8 mouse cellular contexts compared by ENCODE assay signal in genomic region chr5:133106691-133107354, GRCm38 (mm10).
DNase-seq lines count a peak whose midpoint lies in the region; ATAC-seq lines count a peak whose summit lies in the region.

No protein-coding gene starts in this region.

- H3K36me3 ChIP-seq in forebrain, embryonic 11.5 days (ENCODE audit: control insufficient read depth, insufficient read depth, low read length), result no peaks in the 10 kb centered on the region
- H3K36me3 ChIP-seq in hindbrain, embryonic 16.5 days (ENCODE audit: control insufficient read depth, insufficient read depth, low read length), result no peaks in the 10 kb centered on the region

- WGBS in forebrain, embryonic 11.5 days, result 42% methylated on average over 8 of the region's 8 CpGs
- 17% methylated on average over 8 of the region's 8 CpGs for WGBS in hindbrain, embryonic 16.5 days

- no peak overlapping the region for H3K9ac ChIP-seq in forebrain, embryonic 11.5 days (ENCODE audit: low read length)
- H3K9ac ChIP-seq in hindbrain, embryonic 16.5 days (ENCODE audit: low read depth, low read length), result no peak overlapping the region

- H3K4me3 ChIP-seq in forebrain, embryonic 11.5 days (ENCODE audit: low read depth, low read length), result no peak overlapping the region
- H3K4me3 ChIP-seq in hindbrain, embryonic 16.5 days (ENCODE audit: low read length), result no peak overlapping the region

- no peak overlapping the region for H3K27ac ChIP-seq in forebrain, embryonic 11.5 days (ENCODE audit: low read depth, low read length)
- no peak overlapping the region for H3K27ac ChIP-seq in hindbrain, embryonic 16.5 days (ENCODE audit: low read depth, low read length)

- no peaks in the 10 kb centered on the region for H3K27me3 ChIP-seq in forebrain, embryonic 11.5 days (ENCODE audit: control insufficient read depth, insufficient read depth, low read length)
- H3K27me3 ChIP-seq in hindbrain, embryonic 16.5 days (replicated peaks; ENCODE audit: control insufficient read depth, insufficient read depth, low read length), result no peaks in the 10 kb centered on the region; the same call in 1 of the 2 replicates

- peak; percentile 11 to 12 for DNase-seq in frontal cortex, postnatal 10 days (ENCODE audit: low spot score in 2 of 2)
- DNase-seq in frontal cortex, postnatal 25 days (ENCODE audit: low spot score in 2 of 2), result no peak
- peak; percentile 26 for DNase-seq in Muller cell, postnatal 12 days (ENCODE audit: inconsistent ontology term)
- DNase-seq in forebrain, embryonic 11.5 days (ENCODE audit: low spot score), result peak; percentile 77
- peak; percentile 58 for DNase-seq in lung, postnatal 14 days
- DNase-seq in urinary bladder, postnatal 10 days (ENCODE audit: low spot score), result no peak

- H3K4me1 ChIP-seq in forebrain, embryonic 11.5 days (replicated peaks; ENCODE audit: control insufficient read depth, insufficient read depth, low read length), result 0 out of 2 replicates have a peak, but pooled peaks cover 3% of the 10 kb centered on the region
- H3K4me1 ChIP-seq in hindbrain, embryonic 16.5 days (ENCODE audit: control insufficient read depth, insufficient read depth, low read depth, low read length), result no peaks in the 10 kb centered on the region; the same call in 1 of the 2 replicates

- peak; percentile 66 for ATAC-seq in forebrain, embryonic 11.5 days (replicated peaks; ENCODE audit: low FRiP score)
- 0 out of 2 replicates have a peak, but pooled peaks have one; percentile 34 for ATAC-seq in hindbrain, embryonic 16.5 days
- ATAC-seq in erythroblast, adult 5-6 weeks (replicated peaks; ENCODE audit: low FRiP score, poor library complexity, severe bottlenecking), result no peak

- no peak overlapping the region for H3K4me2 ChIP-seq in forebrain, embryonic 11.5 days (ENCODE audit: low read depth, low read length, severe bottlenecking)
- no peak overlapping the region for H3K4me2 ChIP-seq in hindbrain, embryonic 16.5 days (ENCODE audit: low read length)

- H3K9me3 ChIP-seq in forebrain, embryonic 11.5 days (ENCODE audit: control insufficient read depth, low read length), result no peaks in the 10 kb centered on the region
- no peaks in the 10 kb centered on the region for H3K9me3 ChIP-seq in hindbrain, embryonic 16.5 days (ENCODE audit: control insufficient read depth, low read length)

Comparison
In these comparisons a context has a peak if more than half of its experiments do, and no peak if none do; other contexts are left out.
1. DNase-seq: peak in frontal cortex, postnatal 10 days (2 of 2), Muller cell, postnatal 12 days (single experiment), forebrain, embryonic 11.5 days (single experiment) and lung, postnatal 14 days (single experiment); none in frontal cortex, postnatal 25 days (0 of 2) and urinary bladder, postnatal 10 days (single experiment).